Mouse (Mus musculus) layer of hippocampus, adult 9-10 months (tissue): Measurements from ENCODE around the gene Doc2g.
A peak's percentile ranks its signal among the peaks of the same experiment; 100 is the strongest.
"Not testable (repeated sequence)": the region's sequence is repeated elsewhere in the genome, so short reads cannot be mapped to it uniquely, and the experiment has no call there.

Source experiments
- DNase-seq: peaks from one replicate; pipeline ENCODE4 v3.0.0; 2022; ENCODE audit warnings: low spot score

Doc2g gene

GRCm38 (mm10) chr19:4017921-4018587 is 14.9 kb downstream of the Doc2g start:
- no peak for DNase-seq

GRCm38 (mm10) chr19:4018743-4019583 is 15.8 kb downstream of the Doc2g start:
- DNase-seq: peak; percentile 65

DNA sequence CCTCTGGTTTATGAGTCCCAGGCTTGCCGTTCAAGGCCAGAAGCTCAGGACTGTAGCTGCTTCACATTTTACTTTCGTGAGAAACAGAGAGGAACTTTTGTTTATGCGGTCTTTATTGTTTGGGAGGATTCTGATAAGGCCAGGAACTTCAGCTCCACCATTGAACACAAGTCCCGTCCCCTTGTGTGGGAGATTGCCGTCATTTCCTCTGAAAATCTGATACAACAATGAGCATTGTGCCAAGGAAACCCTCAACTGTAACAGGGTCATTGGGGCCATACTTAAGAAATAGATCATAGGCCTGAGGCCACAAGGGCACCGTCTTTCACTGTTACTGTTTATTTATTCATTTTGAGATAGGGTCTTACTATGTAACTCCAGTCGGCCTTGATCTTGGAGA is 20.1 kb downstream of the Doc2g start:
- DNase-seq: no peak

GRCm38 (mm10) chr19:4027576-4027975 is 24.5 kb downstream of the Doc2g start:
- no peak for DNase-seq

DNA sequence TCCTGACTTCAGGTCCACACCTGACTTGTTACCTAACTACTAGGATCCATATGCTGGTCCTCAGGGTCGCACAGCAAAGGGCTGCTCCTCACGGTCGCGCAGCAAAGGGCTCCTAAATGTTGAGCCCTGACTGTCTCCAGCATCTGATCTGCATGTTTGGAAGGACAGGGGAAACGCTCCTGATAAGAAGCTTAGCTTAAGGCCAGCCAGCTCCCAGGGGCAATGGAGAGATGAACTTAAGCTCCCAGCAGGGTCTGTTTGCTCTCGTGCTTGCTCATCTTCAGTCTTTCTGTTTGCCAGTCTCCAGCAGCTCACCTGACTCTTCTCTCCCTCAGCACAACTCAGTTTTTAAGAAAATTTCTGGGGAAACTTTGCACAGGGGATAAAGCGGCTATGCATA is 29.6 kb downstream of the Doc2g start:
- DNase-seq: no peak

- DNase-seq: no peak
Measured at GRCm38 (mm10) chr19:4033298-4033697, 30.2 kb downstream of the Doc2g start.

DNA sequence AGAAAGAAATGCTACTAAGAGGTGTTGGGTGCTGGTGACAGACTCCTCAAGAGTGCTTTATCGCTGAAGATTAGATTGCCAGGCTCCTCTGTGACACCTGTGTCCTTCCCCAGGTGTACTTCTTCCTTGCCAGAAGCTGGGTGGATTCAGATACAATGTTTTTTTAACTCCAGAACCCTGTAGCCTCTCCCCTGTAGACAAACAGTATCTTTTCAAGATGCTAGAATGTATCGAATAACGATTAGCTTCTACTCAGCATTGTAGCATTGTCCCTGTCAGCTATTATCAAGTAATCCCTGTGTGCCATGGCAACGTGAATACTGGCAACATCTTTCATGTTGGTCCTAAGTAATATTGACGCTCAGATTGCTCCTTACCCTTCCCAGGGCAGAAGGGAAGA is 30.6 kb downstream of the Doc2g start:
- DNase-seq: no peak

- DNase-seq: no peak
Measured at GRCm38 (mm10) chr19:4036327-4037045, 33.4 kb downstream of the Doc2g start.

DNA sequence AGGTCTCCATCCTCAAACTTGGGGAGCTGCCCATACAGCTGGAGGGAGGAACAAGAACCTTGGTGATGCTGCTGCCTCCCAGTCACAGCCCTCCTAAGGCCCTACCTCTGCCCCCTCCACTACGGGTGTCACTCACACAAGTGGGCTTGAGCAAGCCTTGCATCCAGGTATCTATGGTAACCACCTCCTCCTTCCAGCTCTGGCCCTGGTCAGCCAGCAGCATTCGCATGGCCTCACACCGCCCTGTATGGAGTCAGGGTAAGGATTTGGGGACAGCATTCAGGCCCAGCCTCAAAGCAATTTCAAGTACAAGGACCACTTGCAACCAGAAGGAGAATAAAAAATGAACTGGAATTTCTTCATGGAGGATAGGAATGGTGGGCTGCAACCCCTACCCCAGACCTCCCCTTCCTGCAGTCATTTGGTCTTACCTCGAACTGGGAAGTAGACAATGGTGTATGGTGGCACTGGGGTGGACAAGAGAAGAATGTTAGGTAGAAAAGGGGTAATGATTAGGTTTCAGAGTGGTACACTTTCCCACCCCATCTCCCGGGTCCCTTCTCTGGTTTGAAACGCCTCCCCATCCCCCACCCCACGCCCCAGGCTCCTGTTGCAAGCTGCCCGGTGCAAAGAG is 34.2 kb downstream of the Doc2g start:
- DNase-seq: not testable (repeated sequence)

DNA sequence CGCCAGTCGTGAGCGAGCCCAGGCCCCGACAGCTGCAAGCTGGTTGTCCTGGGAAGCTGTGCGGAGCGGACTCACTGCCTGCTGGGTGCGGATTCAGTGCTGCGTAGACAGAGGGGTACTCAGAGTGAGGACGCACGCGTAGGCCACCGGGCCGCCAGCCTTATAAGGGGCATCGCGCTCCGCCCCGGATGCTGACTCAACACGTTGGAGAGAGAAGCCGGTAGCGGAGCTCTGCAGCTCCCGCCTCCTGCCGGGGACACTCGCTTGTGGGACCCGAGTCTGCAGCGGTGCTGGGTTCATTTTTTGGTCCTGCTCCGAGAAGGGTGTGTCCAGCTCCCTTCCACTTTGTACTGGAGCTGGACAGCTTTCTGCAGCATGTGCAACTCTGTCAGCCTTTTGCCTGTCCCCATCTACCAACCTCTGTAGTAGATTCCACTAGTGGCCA is 34.7 kb downstream of the Doc2g start, which contains the start of gene Gstp1:
Gstp1 (minus strand) TSS at position 198 of the 445 bp plus-strand sequence.
- peak; percentile 73 for DNase-seq

DNA sequence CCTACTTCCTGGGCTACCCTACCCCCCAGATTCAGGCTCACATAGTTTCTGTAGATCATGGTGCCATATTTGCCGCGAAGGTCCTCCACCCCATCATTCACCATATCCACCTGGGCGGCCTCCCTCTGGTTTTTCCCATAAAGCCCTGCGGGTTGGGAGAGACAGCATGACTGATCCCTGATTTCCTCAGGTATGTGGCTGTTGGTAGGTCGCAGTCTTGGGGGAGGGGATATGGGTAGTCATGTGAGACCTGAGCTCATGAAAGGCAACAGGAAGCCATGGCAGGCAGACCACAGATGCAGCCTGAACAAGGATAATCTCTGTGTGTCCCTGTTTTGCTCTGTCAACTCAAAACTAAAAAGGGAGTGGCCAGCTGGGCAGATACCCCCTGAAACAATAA is 37.8 kb downstream of the Doc2g start:
- DNase-seq: not testable (repeated sequence)

- not testable (repeated sequence) for DNase-seq
Measured at GRCm38 (mm10) chr19:4041500-4041899, 38.4 kb downstream of the Doc2g start.

DNA sequence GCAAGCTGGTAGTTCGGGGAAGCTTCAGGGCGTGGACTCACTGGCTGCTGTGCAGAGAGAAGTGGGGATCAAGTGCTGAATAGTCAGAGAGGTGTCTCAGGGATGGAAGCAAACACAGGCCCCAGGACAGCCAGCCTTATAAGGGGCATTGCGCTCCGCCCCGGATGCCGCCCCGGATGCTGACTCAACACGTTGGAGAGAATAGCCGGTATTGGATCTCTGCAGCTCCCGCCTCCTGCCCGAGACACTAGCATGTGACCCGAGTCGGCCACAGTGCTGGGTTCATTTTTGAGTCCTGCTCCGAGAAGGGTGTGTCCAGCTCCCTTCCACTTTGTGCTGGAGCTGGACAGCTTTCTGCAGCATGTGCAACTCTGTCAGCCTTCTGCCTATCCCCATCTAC is 39.0 kb downstream of the Doc2g start:
- DNase-seq: no peak

DNA sequence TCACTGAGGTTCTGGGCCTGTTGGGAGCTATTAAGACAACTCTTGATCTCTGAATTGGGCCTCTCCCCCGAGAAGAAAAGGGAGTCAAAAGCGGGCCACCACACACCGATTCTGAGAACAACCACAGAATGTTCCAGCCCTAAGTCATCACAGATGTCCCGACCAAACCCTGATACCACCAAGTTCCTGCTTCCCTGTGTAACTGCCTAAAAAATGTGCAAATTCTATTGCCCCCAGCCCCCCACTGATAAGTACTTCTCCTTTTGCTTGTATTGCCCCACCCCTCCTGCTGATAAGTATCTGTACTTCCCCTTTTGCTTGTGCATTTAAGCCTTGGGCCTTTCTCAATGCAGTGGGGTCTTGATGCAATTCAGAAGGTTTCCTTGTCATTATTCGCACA is 41.0 kb downstream of the Doc2g start:
- not testable (repeated sequence) for DNase-seq

DNA sequence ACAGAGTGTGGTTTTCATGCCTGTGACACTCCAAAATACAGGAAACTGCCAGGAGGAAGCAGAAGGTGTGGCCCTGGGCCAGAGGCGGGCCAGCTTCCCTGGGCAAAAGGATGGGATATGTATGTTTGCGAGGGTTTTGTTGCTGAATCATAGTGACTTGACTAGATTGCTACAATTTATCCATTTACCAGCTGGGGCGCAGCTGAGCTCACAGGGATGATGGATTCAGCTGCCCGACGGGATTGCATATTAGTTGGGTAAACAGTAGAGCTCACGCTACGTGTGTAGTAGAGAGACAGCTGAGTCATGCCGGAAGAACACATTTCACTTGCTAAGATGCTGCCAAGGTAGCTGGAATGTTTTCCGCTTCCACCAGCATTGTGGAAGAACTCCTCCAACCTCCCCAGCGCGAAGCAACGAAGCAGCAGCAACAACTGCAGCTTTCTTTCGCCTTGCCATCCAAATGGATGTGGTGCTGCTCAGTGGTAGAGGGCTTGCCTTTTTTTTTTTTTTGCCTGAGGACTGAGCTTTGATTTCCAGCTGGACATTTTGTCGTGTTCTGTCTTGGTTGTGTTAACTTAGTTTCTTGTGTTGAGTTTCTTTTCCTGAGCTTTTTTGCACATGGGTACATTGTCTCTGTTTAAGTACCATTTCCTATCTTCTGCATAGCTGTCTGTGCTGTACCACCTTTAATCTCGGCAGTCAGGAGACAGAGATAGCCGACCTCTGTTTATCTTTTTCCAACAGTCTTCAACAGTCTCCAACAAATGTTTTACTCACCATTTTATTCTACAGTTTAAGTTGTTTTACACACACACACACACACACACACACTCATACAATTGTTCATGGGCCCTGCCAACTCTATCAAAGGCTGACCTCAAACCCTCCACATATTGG is 43.1 kb downstream of the Doc2g start, which contains the start of gene Gstp2:
Gstp2 (minus strand) TSS at position 58 of the 900 bp plus-strand sequence.
- peak; percentile 84 for DNase-seq

DNA sequence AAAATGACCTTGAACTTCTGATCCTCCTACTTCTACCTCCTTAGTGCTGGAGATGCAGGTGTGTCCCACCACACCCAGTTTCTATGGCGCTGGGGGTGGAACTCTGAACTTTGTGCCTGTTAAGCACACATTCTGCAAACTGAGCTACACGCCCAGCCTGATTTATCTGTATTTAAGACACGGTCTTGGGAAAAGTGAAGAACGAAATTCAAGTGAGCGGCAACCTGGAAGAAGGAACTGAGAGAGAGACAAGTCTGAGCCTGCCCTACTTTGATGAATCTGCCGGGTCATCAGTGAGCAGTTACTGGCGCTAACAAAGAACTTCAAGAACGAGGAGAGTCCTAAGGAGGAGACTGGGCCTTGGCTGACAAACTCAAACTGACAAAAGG is 43.7 kb downstream of the Doc2g start:
- DNase-seq: no peak

- DNase-seq: peak; percentile 55
Measured at GRCm38 (mm10) chr19:4047859-4048258, 44.7 kb downstream of the Doc2g start.

DNA sequence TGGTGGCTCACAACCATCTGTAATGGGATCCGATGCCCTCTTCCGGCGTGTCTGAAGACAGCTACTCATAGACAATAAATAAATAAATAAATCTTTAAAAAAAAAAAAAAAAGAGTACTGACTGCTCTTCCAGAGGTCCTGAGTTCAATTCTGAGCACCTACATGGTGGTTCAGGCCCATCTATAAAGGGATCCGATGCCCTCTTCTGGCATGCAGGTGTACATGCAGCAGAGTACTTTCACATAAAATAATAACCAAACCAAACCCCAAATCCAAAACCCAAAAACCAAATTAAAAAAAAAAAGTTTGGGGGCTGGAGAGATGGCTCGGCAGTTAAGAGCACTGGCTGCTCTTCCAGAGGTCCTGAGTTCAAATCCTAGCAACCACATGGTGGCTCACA is 46.0 kb downstream of the Doc2g start:
- not testable (repeated sequence) for DNase-seq

DNA sequence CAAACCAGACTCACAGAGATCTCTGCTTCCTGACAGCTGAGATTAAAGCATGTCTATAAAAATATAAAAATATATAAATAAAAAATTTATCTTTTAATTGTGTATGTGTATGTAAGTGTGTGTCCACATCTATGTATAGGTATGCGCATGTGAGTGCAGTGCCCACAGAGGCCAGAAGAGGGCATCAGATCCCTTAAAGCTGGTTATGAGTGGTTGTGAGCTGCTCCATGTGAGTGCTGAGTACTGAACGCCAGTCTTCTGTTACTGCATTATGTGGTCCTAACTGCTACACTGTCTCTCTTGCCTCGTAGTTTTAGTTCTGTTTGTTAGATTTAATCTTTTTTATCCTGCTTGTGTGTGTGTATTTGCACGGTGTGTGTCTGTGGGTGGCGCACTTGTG is 47.9 kb downstream of the Doc2g start:
- no peak for DNase-seq

DNA sequence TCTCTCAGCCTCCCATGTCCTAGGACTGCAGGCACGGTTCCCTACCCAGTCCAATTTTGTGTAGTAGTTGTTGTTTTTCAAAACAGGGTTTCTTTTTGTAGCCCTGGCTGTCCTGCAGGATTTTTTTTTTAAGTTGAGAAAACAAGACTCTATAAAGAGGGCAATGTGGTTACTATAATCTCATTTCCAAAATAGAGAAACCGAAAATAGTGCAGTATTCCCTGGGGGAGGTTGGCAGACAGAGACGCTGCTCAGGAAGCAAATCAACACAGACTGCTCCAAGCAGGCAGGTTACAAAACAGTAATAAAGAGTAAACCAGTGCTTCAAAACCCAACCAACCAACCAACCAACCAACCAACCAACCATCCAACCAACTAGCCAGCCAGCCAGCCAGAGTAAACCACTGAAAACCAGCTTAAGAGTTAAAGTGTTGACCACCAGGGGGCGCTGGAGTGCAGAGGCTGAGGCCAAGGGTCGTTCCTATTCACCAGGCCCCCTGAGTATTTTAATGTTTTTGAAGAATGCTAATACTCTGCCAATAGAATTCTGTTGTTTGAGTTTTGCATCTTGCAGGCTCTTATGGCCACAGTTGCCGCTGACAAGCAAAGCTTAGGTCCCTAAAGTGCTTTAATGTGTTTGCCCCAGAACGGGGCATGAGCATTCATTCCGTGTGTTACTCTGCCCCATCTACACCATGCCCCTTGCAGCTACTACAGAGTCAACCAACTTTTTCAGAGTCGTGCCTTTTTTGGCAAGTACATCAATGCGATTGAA is 48.8 kb downstream of the Doc2g start:
- no peak for DNase-seq
